Mouse (Mus musculus) liver, embryonic 12.5 days (tissue): ENCODE data around the gene Rgs6. TPM values are rescaled to one million over a fixed set of nuclear protein-coding genes. Genes with fewer than 3 reads are reported as not detected.

ENCODE experiments used
- ATAC-seq: fragments of 200-750 bp; cut with Nextera tagmentation; 2 replicates; pipeline ENCODE4 v1.8.0; 2017; ENCODE audit warnings: moderate number of reproducible peaks, mild to moderate bottlenecking, moderate library complexity
- H3K27ac ChIP-seq: fragments of 300-500 bp; sonication (generic); 2 replicates; pipeline ENCODE4 v1.5.1; 2016; ENCODE audit warnings: mild to moderate bottlenecking
- H3K27me3 ChIP-seq: fragments of 300-500 bp; sonication (generic); replicated peaks from 2 replicates; pipeline ENCODE4 v1.6.1; 2016; ENCODE audit warnings: mild to moderate bottlenecking, moderate library complexity
- H3K36me3 ChIP-seq: fragments of 300-500 bp; sonication (generic); 2 replicates; pipeline ENCODE4 v1.6.1; 2016; ENCODE audit warnings: mild to moderate bottlenecking, moderate library complexity
- H3K4me1 ChIP-seq: fragments of 300-500 bp; sonication (generic); 2 replicates; pipeline ENCODE4 v1.6.1; 2016
- H3K4me2 ChIP-seq: fragments of 300-500 bp; sonication (generic); 2 replicates; pipeline ENCODE4 v1.6.1; 2016; ENCODE audit warnings: mild to moderate bottlenecking, moderate library complexity
- H3K4me3 ChIP-seq: fragments of 300-500 bp; sonication (generic); 2 replicates; pipeline ENCODE4 v1.5.1; 2016; ENCODE audit warnings: mild to moderate bottlenecking, moderate library complexity
- H3K9ac ChIP-seq: fragments of 300-500 bp; sonication (generic); 2 replicates; pipeline ENCODE4 v1.6.1; 2016; ENCODE audit warnings: mild to moderate bottlenecking, moderate library complexity
- H3K9me3 ChIP-seq: fragments of 300-500 bp; sonication (generic); replicated peaks from 2 replicates; pipeline ENCODE4 v1.6.1; 2016; ENCODE audit warnings: mild to moderate bottlenecking, moderate library complexity
- WGBS: fragments of 180-500 bp; shearing (Covaris S2); methylation state at CpG from one replicate; pipeline ENCODE4 v1.1.7; 2016; ENCODE audit not compliant: insufficient replicate concordance; 5-methylcytosine and 5-hydroxymethylcytosine counted together
- polyA plus RNA-seq: library from polyadenylated mRNA; unstranded; fragments of >200 nt; fragmentation: Nextera tagmentation; extraction: Ambion mirVana; gene quantifications from 2 replicates; pipeline ENCODE4 v1.2.1, GENCODE M21; 2016

Gene Rgs6
- polyA plus RNA-seq, 1 experiment from 2014 or later, result 0.15 TPM

DNA sequence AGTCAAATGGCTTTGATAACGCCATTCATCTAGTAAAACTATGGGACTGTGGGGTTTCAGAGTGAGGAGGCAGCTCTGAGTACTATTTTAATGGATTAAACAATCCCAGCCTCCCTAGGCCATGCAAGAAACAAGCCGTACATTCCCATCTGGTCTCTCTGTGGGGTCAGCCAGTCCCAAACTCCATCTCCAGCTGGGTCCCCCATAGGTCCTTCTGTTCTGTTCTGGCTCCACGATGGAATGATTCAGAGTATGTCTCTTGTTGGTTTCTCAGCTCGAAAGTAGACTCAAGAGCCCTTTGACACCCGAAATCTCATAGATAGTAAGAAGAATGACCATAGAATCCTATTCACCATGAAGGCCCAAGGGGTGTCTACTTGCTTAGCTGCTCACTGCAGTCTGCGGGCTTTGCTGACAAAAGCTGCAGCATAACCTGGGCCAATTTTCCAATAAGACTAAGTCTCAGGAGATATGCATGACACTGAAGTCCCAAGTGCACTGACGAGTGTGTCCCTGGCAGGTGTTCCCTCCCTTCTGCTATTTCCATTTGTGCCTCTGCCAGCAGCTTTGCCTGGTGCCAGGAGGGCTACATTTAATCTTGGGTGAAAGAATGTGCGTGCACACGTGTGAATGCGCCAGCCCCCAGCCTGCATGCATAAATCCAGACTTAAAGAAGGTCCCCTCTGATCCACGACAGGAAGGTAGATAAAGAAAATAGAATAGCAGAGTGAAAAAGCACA is 522.0 kb downstream of the Rgs6 start:
- 0 out of 2 replicates have a peak, but pooled peaks cover 3% of the 10 kb centered on the region for H3K27me3 ChIP-seq
- no peak overlapping the region for H3K4me3 ChIP-seq
- no peak overlapping the region for H3K4me2 ChIP-seq
- peaks cover 63% of the 10 kb centered on the region for H3K4me1 ChIP-seq
- H3K27ac ChIP-seq, result no peak overlapping the region
- no peak for ATAC-seq
- H3K36me3 ChIP-seq, result no peaks in the 10 kb centered on the region
- WGBS, result 69% methylated on average over 11 of the region's 11 CpGs
- H3K9ac ChIP-seq, result no peak overlapping the region
- H3K9me3 ChIP-seq, result no peaks in the 10 kb centered on the region

DNA sequence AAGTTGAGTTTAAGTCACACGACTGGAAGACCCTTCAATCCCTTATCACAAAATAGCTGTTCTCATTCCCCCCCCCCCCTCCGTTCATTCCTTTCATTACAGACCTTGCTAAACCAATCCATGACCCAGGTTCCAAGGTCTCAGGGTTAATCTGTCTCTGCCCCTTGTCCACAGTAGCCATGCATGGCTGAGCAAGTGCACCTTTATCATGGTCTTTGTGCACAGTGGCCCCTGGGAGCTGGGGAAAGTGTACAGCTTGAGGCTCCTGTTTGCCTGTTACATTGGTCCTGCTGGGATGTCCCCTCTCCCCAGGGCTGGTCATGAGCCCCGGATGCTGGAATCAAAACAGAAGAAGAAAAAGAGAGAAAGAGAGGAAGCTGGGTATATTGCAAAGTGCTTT is 522.6 kb downstream of the Rgs6 start:
- H3K27me3 ChIP-seq, result no peaks in the 10 kb centered on the region
- no peaks in the 10 kb centered on the region for H3K9me3 ChIP-seq
- H3K4me1 ChIP-seq, result peaks cover 56% of the 10 kb centered on the region
- WGBS, result 49% methylated on average over 3 of the region's 3 CpGs
- H3K4me2 ChIP-seq, result no peak overlapping the region
- no peaks in the 10 kb centered on the region for H3K36me3 ChIP-seq
- no peak overlapping the region for H3K9ac ChIP-seq
- ATAC-seq, result no peak
- H3K27ac ChIP-seq, result no peak overlapping the region
- no peak overlapping the region for H3K4me3 ChIP-seq

DNA sequence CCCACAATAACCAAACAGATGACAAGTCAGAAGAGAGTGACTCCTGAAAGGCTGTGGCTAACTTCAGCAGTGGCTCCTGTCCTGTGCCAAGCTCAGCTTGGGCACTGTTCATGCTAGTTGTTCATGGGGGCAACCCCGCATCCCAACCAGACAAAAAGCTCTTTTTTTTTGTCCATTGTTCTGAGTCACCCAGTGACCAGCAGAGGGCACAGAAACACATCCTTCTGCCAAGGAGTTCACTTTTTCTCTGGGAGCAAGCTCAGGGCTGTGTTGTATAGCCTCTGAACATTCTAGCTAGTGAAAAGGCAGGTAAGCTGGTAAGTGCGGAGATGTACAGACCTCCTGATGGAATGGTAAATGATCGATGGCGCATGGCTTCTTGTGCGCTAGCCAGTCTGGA is 524.2 kb downstream of the Rgs6 start:
- Histone ChIP-seq H3K27me3 (no peaks in the 10 kb centered on the region), H3K36me3 (no peaks in the 10 kb centered on the region), H3K4me2 (peak overlapping the region; percentile 53), H3K9ac (peak overlapping the region; percentile 4; the same call in 1 of the 2 replicates), H3K27ac (peak overlapping the region; percentile 70), H3K4me3 (no peak overlapping the region), H3K9me3 (no peaks in the 10 kb centered on the region), H3K4me1 (peaks cover 42% of the 10 kb centered on the region)
- ATAC-seq, result peak; percentile 53
- WGBS, result 79% methylated on average over 5 of the region's 5 CpGs

DNA sequence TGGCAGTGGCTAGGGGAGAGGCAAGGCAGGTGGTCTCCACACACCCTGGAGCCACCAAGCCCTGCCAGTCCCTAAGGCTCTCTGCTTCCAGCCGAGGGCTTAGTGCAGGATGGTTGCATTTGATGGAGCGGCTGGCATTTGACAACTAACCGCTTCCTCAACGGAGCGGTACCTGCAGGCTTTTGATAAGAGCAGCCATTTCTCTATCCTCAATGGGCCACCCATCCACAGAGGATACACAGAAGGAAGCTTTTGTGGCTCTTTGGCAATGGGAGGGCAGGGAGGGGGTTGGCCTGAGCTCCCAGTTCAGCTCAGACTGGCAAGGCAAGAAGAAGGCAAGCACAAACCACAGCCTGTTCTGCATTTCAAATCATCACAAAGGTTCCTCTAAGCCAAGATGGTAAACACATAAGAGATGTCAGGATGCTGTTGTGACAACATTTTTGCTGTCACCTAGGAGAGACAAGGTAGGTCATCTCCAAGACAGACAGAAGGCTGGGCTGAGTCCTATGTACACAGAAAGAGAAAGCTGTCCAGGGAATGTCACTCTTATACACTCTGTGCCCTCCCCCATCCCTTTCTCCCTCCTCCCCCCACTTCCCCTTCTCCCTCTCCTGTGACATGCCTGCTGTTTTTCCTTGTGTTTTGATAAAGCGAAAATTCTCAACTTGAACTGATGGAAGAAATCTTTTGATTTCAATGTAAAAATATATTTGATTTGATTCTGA is 525.0 kb downstream of the Rgs6 start:
- 19% methylated on average over 6 of the region's 6 CpGs for WGBS
- Histone ChIP-seq H3K4me1 (peaks cover 42% of the 10 kb centered on the region), H3K9ac (peak overlapping the region; percentile 4; the same call in 1 of the 2 replicates), H3K27me3 (no peaks in the 10 kb centered on the region), H3K9me3 (no peaks in the 10 kb centered on the region), H3K4me2 (peak overlapping the region; percentile 53), H3K4me3 (no peak overlapping the region), H3K27ac (peak overlapping the region; percentile 70), H3K36me3 (no peaks in the 10 kb centered on the region)
- peak; percentile 92 for ATAC-seq

DNA sequence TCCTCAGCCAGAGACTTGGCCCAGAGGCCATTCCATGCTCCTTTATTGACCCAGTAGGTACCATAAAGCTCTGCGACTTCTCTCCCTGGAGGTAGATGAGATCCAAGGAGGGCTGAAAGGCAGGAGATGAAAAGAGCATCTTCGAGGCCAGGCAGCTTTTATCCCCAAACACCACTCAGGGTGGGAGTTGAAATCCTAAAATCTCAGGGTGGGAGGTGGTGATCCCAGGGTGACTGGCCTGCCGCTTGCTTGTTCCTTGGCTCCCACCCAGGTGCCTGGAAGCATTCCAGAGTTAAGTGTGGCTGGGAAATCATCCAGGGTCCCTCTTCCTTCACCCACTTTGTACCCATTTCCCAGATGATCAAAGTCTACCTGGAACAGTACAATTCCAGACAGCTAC is 525.9 kb downstream of the Rgs6 start:
- no peak overlapping the region for H3K9ac ChIP-seq
- H3K9me3 ChIP-seq, result no peaks in the 10 kb centered on the region
- no peak overlapping the region for H3K4me3 ChIP-seq
- no peaks in the 10 kb centered on the region for H3K36me3 ChIP-seq
- no peaks in the 10 kb centered on the region for H3K27me3 ChIP-seq
- no peak overlapping the region for H3K4me2 ChIP-seq
- 60% methylated on average over 3 of the region's 3 CpGs for WGBS
- ATAC-seq, result no peak
- H3K27ac ChIP-seq, result peak overlapping the region; percentile 70; the same call in 1 of the 2 replicates
- H3K4me1 ChIP-seq, result peaks cover 42% of the 10 kb centered on the region

DNA sequence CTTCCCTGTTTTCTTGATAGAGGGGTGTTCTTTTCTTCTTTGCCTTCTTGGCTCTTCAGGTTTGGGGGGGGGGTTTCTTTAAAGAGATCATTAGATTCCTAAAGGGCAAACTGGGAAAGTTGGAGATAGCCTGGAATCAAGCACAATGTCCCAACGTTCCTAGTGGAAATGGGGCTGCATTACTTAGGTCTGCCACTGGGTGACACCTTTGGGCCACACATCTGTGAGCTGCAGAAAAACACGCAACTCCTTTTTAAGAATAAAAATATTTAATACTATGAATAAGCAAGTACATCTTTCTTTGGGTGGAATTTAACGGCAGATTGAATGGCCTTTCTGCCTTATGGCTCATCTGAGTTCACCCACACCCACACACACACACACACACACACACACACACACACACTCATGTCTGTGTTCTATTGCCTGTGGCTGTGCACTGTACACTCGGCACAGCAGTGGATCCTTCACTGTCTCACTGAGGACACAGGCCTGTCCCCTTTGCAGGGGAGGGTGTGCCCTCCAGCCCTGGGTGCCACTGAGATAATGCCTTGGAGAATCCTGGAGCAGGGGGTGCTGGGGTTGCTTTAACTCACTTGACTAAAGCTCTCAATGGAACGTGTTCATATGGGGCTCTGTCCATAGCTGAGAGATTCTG is 526.4 kb downstream of the Rgs6 start:
- H3K36me3 ChIP-seq, result no peaks in the 10 kb centered on the region
- no peak overlapping the region for H3K9ac ChIP-seq
- ATAC-seq, result no peak
- H3K27me3 ChIP-seq, result no peaks in the 10 kb centered on the region
- no peak overlapping the region for H3K27ac ChIP-seq
- no peaks in the 10 kb centered on the region for H3K9me3 ChIP-seq
- H3K4me1 ChIP-seq, result peaks cover 42% of the 10 kb centered on the region
- H3K4me3 ChIP-seq, result no peak overlapping the region
- WGBS, result 43% methylated on average over 5 of the region's 5 CpGs
- no peak overlapping the region for H3K4me2 ChIP-seq

DNA sequence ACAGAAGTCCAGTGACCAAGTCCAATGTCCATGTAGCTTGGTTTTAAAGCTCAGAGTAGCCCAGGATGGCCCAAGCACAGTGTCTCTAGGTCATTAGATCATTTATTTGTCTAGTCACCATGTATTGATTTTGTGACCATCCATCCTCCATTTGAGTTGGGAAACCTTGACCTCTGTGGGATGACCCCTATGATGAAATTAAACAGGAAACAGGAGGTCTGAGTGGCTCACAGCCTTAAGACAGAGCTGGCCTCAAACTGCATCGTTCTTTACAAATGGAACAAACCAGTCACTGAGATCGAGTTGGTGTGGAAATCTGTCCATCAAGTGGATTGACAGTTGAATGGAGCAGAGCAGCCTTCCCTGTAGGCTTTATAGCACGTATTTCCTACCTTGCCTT is 536.0 kb downstream of the Rgs6 start:
- no peak overlapping the region for H3K4me2 ChIP-seq
- no peak overlapping the region for H3K9ac ChIP-seq
- ATAC-seq, result peak; percentile 37; the same call in 1 of the 2 replicates
- WGBS, result 35% methylated on average over 3 of the region's 3 CpGs
- H3K4me1 ChIP-seq, result peaks cover 6% of the 10 kb centered on the region
- H3K27me3 ChIP-seq, result 0 out of 2 replicates have a peak, but pooled peaks cover 5% of the 10 kb centered on the region
- H3K4me3 ChIP-seq, result no peak overlapping the region
- no peaks in the 10 kb centered on the region for H3K36me3 ChIP-seq
- H3K27ac ChIP-seq, result no peak overlapping the region
- no peaks in the 10 kb centered on the region for H3K9me3 ChIP-seq

DNA sequence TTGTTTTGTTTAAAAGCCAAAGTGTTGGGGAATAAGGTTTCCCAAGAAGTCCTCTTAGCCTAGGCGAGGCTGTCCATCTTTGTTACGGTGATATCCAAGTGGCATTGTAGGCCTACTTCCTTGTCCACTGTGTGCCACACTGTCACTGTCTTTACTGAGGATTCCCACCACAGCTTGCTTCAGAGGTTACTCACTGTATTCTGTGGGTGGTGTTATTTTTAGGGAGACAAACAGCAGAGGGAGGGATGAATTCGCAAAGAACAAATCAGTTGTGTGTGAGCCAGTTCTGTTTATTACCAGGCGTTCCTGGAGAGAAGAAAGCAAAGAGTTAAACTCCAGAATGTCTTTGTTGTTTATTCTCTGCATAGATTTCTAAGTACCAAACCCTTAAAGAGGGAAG is 537.2 kb downstream of the Rgs6 start:
- 72% methylated on average over 4 of the region's 4 CpGs for WGBS
- H3K27ac ChIP-seq, result no peak overlapping the region

DNA sequence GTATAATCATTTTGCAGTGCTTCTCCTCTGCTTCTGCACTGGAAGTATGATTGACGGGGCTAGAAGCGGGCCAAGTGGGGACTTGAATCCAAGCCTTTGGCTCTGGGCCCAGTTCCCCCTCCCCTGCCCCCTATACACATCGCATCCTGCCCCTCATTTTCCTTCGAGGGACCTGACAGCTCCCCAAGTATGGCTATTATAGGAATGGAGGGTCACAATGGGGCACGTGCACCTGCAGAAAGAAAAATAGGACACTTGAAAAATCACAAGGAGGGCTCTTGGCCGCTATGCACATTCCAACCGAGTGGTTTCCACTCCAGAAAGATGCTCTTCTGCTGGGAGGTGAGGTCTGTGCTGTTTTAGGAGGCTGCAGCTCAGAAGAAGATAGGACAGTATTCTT is 538.8 kb downstream of the Rgs6 start:
- Histone ChIP-seq H3K9ac (no peak overlapping the region), H3K27ac (no peak overlapping the region), H3K9me3 (no peaks in the 10 kb centered on the region), H3K27me3 (0 out of 2 replicates have a peak, but pooled peaks cover 5% of the 10 kb centered on the region), H3K4me2 (no peak overlapping the region), H3K4me3 (no peak overlapping the region), H3K36me3 (no peaks in the 10 kb centered on the region), H3K4me1 (peaks cover 6% of the 10 kb centered on the region)
- ATAC-seq, result no peak
- 77% methylated on average over 7 of the region's 7 CpGs for WGBS

More for the DNA sequence above, 537.2 kb downstream of the Rgs6 start:
- no peak for ATAC-seq
- Histone ChIP-seq H3K27me3 (0 out of 2 replicates have a peak, but pooled peaks cover 5% of the 10 kb centered on the region), H3K4me3 (no peak overlapping the region), H3K9ac (no peak overlapping the region), H3K4me2 (no peak overlapping the region), H3K9me3 (no peaks in the 10 kb centered on the region), H3K36me3 (no peaks in the 10 kb centered on the region), H3K4me1 (peaks cover 6% of the 10 kb centered on the region)

DNA sequence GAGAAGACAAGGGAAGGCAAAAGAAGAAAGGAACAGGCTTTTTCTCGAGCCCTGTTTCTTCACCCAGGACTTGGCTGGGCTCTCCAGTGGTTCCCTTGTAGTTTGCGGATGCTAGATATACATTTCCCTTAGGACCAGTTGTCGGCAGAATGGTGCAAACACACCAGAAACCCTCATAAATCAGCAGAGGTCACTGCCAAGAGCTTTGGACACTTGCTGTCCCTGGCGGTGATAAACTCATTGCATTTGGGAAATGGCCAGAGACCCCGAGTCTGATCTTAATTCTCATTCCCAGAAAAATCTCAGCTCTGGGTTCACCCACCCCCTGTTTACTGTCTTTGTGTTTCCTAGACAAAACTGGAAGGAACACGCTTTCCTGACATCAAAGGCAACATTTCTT is 539.9 kb downstream of the Rgs6 start:
- H3K27ac ChIP-seq, result no peak overlapping the region
- 0 out of 2 replicates have a peak, but pooled peaks cover 5% of the 10 kb centered on the region for H3K27me3 ChIP-seq
- H3K4me2 ChIP-seq, result no peak overlapping the region
- H3K36me3 ChIP-seq, result no peaks in the 10 kb centered on the region
- no peaks in the 10 kb centered on the region for H3K9me3 ChIP-seq
- H3K4me1 ChIP-seq, result peaks cover 6% of the 10 kb centered on the region
- no peak overlapping the region for H3K4me3 ChIP-seq
- 55% methylated on average over 6 of the region's 6 CpGs for WGBS
- H3K9ac ChIP-seq, result no peak overlapping the region
- ATAC-seq, result no peak

DNA sequence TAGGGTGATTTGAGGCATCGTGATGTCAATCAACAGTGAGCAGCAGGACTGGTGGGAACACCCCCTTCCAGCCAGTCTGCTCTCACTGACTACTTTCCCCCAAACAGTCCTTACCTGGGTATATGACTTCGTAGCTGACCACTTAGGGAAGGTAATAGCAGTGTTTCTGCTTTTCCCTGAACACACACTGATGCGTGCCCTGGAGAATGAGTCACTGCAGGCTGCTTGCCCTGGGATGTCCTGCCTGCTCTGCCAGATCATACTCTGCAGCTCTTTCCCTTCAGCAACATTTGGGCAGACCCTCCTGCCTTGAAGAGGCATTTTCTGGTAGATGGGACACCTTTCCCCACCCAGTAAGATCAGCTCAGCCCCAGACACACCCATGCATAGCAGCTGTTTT is 540.5 kb downstream of the Rgs6 start:
- Histone ChIP-seq H3K27ac (no peak overlapping the region), H3K4me1 (peaks cover 6% of the 10 kb centered on the region), H3K9me3 (no peaks in the 10 kb centered on the region), H3K36me3 (no peaks in the 10 kb centered on the region), H3K4me3 (no peak overlapping the region), H3K27me3 (peaks cover 5% of the 10 kb centered on the region; the same call in 1 of the 2 replicates), H3K4me2 (no peak overlapping the region), H3K9ac (no peak overlapping the region)
- WGBS, result 58% methylated on average over 2 of the region's 3 CpGs
- ATAC-seq, result no peak

DNA sequence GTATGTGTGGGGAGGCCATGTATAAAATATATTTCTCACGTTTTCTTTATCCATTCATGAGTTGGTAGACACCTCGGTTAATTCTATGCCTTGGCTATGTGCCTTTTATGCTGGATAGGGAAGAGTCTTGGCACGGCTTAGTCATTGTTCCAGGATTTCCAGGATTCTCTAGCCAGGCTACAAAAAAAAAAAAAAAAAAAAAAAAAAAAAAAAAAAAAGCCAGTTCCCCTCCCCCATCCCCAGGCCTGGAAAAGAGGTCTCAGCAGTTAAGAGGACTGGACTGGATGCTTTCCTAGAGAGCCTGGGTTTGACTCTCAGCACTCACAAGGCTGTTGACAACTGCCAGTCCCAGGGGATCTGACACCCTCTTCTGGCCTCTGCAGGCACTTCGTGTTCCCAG is 543.3 kb downstream of the Rgs6 start:
- Histone ChIP-seq H3K36me3 (no peaks in the 10 kb centered on the region), H3K27ac (no peak overlapping the region), H3K27me3 (peaks cover 10% of the 10 kb centered on the region), H3K9me3 (no peaks in the 10 kb centered on the region), H3K4me1 (peaks cover 6% of the 10 kb centered on the region), H3K9ac (no peak overlapping the region), H3K4me2 (no peak overlapping the region), H3K4me3 (no peak overlapping the region)
- WGBS, result 75% methylated on average over 4 of the region's 4 CpGs
- ATAC-seq, result no peak
